ENCODE assay signal across 8 mouse cellular contexts in the genomic region with DNA sequence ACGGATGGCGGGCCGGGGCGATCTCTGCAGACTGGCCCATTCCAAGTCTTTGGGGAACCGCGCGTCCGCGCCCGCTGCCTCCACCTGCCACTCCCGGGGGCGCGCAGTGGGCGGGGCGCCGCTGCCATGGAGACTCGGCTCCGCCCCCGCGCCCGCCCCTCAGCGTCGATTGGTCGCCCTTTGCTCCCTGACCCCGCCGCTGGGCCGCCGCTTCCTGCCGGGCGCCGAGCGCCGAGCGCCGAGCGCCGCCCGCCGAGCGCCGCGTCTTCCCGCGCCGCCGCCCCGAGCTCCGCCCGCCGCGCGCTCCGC. TPM values are rescaled to one million over a fixed set of nuclear protein-coding genes. Genes with fewer than 3 reads are reported as not detected.
A peak's percentile ranks its signal among the peaks of the same experiment; 100 is the strongest.
DNase-seq lines count a peak whose midpoint lies in the region; ATAC-seq and TF ChIP-seq lines count a peak whose summit lies in the region.

Gene Galnt2 (plus strand): TSS at position 216 of the 309 bp plus-strand sequence.

- peak within 1 kb of the TSS; percentile 62 for H3K4me3 ChIP-seq in cortical plate, adult 2 months (ENCODE audit: insufficient read depth, low read length)
- H3K4me3 ChIP-seq in intestine, embryonic 14.5 days (ENCODE audit: low read depth, low read length), result peak within 1 kb of the TSS; percentile 85

- no peaks in the 10 kb centered on the region for H3K9me3 ChIP-seq in intestine, embryonic 14.5 days (ENCODE audit: control insufficient read depth, low read length)

- no peak within 1 kb of the TSS for H3K27ac ChIP-seq in cortical plate, adult 2 months (ENCODE audit: insufficient read depth, low read length)
- peak within 1 kb of the TSS; percentile 69 for H3K27ac ChIP-seq in intestine, embryonic 14.5 days (ENCODE audit: low read depth)

- WGBS in intestine, embryonic 14.5 days, result under 1% methylated on average over 26 of the region's 53 CpGs

- peak; percentile 88 for ATAC-seq in intestine, embryonic 14.5 days (replicated peaks; ENCODE audit: low FRiP score, low TSS enrichment, low read depth)
- ATAC-seq in megakaryocyte progenitor cell, adult 5-6 weeks (replicated peaks; ENCODE audit: poor library complexity), result peak; percentile 90

- DNase-seq in adrenal gland, adult (ENCODE audit: inconsistent age in 2 of 2, low spot score in 1 of 2), result peak; percentile 92 to 95
- DNase-seq in gastrocnemius, postnatal 25 days, result peak; percentile 91
- peak; percentile 81 for DNase-seq in intestine, embryonic 14.5 days (ENCODE audit: low spot score)
- peak; percentile 86 to 95 for DNase-seq in left cerebral cortex, postnatal 10 days (ENCODE audit: extremely low spot score in 1 of 2, low spot score in 2 of 2)
- peak; percentile 96 for DNase-seq in right cerebral cortex, postnatal 14 days
- DNase-seq in urinary bladder, postnatal 25 days (ENCODE audit: low spot score), result peak; percentile 90

- H3K9ac ChIP-seq in intestine, embryonic 14.5 days (ENCODE audit: low read length), result peak within 1 kb of the TSS; percentile 88

- no peaks in the 10 kb centered on the region for H3K27me3 ChIP-seq in intestine, embryonic 14.5 days (replicated peaks; ENCODE audit: control insufficient read depth, insufficient read depth, low read length)

- no peak for TF ChIP-seq CTCF in cortical plate, adult 2 months (IDR thresholded peaks at IDR 0.05; ENCODE audit: extremely low read depth, insufficient read depth, low read length)

- intact Hi-C loops in left cerebral cortex, postnatal 10 days (cut with DNase I), result loop anchor here (5.0 kb wide), 4 partner anchors 56 to 179 kb away; no protein-coding TSS in a partner anchor

- H3K36me3 ChIP-seq in intestine, embryonic 14.5 days (ENCODE audit: control insufficient read depth, insufficient read depth, low read length), result no peaks in the 10 kb centered on the region

- TF ChIP-seq POLR2A in cortical plate, adult 2 months (IDR thresholded peaks at IDR 0.05; ENCODE audit: extremely low read depth, insufficient read depth, low read length), result peak; percentile 24; the same call in 1 of the 2 replicates

- H3K4me1 ChIP-seq in cortical plate, adult 2 months (ENCODE audit: control insufficient read depth, insufficient read depth, low read length), result peaks cover 1% of the 10 kb centered on the region; the same call in 1 of the 2 replicates
- peaks cover 16% of the 10 kb centered on the region for H3K4me1 ChIP-seq in intestine, embryonic 14.5 days (replicated peaks; ENCODE audit: control insufficient read depth, insufficient read depth, low read length)

- H3K4me2 ChIP-seq in intestine, embryonic 14.5 days (ENCODE audit: low read length), result peak within 1 kb of the TSS; percentile 93

RNA-seq across cellular contexts. Expression of gene Galnt2, which starts in this region (rescaled TPM):
- 24.3 and 25.3 TPM in 2 replicates for polyA plus RNA-seq in cortical plate, adult 2 months (2012; rRNA removed)
- total RNA-seq in gastrocnemius, postnatal 25 days (2021), result 10 to 100 TPM; 30.7 to 39.0 TPM
- polyA plus RNA-seq in intestine, embryonic 14.5 days (2014; fragmentation: Nextera tagmentation; extraction: Ambion mirVana), result 60.5 and 63.9 TPM in 2 replicates
- 10 to 100 TPM; 86.0 to 91.2 TPM for total RNA-seq in left cerebral cortex, postnatal 10 days (2021)
- total RNA-seq in megakaryocyte progenitor cell, adult 5-6 weeks (2015), result 50.8 and 51.2 TPM in 2 replicates
- total RNA-seq in megakaryocyte progenitor cell, adult 5-6 weeks (2017), result 20.9 and 36.1 TPM in 2 replicates
